Mouse (Mus musculus) spleen, postnatal 36 days (tissue): ENCODE results near the gene Actl11.

Experiments used
- DNase-seq, 2 experiments: peaks; one replicate each; pipeline ENCODE4 v3.0.0; 2022; ENCODE audit warnings: low spot score in 2 of 2, mixed read lengths in 1 of 2

The Actl11 gene

DNA sequence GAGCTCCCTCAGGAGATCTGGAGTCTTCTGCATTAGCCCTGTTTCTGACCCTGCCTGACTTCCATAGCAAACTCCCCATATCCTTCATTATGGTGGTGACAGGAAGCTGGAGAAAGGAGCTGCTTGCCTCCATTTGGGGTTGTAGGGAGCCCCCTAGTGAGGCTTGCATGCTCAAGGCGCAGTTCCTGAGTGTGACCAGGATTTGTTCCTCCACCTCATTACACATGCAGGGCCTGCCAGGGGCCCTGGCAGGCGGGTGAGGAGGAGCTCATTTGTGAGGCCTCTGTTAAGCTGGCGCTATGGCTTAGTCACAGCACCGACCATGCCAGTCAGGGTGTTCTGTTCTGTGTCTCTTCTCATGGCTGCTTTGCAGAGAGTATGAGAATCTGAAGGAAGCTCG is 33.6 kb downstream of the Actl11 start:
- DNase-seq = no peak

- no peak for DNase-seq
Measured at GRCm38 (mm10) chr9:107962916-107963315, 34.6 kb downstream of the Actl11 start.

DNA sequence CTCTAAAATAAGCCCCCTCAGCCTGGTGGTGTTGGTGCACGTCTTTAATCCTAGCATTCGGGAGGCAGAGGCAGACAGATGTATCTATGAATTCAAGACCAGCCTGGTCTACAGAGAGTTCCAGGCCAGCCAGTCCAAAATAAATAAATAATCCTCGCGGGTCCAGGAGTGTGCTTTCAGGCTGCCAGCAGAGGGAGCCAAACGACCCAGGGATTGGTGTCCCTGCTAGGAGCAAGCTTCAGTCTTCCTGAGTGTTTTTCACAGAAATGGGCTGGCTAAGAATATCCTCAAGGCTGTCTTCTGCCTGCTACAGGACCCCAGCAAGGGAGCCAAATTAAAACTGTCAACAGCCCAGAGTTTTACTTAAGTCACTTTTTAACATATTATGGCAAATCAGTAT is 35.4 kb downstream of the Actl11 start:
- peak; percentile 64 for DNase-seq

DNA sequence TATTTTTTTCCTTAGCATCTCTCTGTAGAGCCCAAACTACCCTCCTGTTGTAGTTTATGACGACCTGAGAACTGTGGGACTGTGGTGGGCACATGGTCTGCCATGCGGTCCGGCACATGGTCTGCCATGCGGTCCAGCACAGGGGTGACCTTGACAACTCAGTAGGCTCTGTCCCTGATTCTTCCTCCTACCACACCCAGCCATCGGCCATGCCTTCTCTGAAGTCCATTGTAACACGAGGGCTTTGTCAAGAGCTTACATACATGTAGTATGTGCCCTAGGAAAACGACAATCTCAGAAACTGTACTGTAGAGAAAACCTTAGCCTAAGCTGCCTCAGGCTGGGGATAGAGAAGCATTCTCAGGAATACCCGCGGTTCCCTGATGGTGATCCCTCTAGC is 36.4 kb downstream of the Actl11 start:
- DNase-seq = no peak

GRCm38 (mm10) chr9:107966676-107967075 is 38.4 kb downstream of the Actl11 start:
- DNase-seq = no peak

DNA sequence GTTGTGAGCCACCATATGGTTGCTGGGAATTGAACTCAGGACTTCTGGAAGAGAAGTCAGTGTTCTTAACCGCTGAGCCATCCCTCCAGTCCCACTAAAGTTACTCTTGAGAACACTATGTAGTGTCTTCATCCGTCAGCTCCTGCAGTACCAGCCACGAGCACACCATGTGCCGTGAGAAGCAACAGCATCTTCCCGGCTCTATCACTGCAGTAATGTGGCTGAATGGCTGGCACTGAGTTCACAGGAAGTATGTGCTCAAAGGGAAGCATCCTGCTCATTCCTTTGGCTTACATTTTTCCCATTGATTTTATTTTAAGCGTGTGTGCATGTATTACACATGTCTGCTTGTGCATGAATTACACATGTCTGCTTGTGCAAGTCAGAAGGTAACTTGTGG is 39.2 kb downstream of the Actl11 start:
- DNase-seq = no peak

DNA sequence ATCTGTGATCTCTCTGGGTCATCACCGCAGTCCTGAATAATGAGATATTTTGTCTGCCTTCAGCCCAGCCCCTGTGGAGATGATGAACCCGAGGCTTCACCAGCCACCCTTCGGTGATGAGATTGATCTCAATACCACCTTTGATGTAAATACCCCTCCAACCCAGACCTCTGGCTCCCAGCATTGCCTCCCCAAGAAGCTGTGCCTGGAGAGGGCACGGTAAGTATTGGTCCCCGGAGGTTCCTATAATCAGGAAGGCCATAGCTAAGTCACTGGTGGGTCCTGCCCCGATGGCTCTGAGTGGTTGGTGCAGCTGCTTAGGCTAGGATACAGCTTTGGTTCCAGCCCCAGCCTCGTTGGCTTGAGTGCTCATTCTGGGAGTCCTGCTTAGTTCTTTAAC is 40.3 kb downstream of the Actl11 start:
- DNase-seq = no peak

GRCm38 (mm10) chr9:107970311-107970710 is 42.0 kb downstream of the Actl11 start:
- DNase-seq = no peak

GRCm38 (mm10) chr9:107971690-107972541 is 43.6 kb downstream of the Actl11 start:
- peak; percentile 51 to 72 for DNase-seq

DNA sequence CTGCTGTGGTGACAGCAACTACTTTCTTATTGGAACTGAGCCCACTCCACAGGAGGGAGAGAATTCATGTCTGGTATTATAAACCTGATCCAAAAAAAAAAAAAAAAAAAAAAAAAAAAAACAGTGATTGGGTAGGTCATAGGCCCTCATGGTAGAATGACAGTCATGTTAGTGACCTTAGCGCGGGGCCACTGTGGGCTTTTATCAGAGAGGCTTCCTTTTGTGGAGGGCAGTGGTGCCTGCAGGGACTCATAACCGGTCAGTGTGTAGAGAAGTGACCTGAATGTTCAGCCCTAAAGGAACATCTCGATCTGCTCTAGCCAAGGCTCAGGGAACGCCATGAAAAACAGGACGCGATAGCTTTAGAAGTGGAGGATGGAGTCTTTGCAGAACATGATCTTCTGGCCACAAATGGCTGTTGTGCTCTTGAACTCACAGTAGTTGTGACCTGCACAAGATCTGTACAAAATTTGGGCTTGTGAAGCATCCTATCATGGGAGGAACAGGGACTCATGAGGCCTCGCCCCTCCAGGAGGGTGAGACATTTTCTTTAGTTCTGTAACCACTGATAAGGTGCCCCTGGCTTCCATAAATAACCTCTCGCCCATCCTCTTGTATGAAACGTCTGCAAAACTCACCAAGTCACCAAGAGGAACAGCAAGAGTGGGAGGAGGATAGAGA is 46.4 kb downstream of the Actl11 start:
- DNase-seq = peak; percentile 41 to 69

GRCm38 (mm10) chr9:107975399-107976386 is 47.4 kb downstream of the Actl11 start, which contains the start of gene Uba7:
TSS of gene Uba7 (plus strand) at chr9:107975505.
- peak; percentile 69 to 79 for DNase-seq

GRCm38 (mm10) chr9:107978815-107979214 is 50.5 kb downstream of the Actl11 start:
- no peak for DNase-seq
